In the genomic region with DNA sequence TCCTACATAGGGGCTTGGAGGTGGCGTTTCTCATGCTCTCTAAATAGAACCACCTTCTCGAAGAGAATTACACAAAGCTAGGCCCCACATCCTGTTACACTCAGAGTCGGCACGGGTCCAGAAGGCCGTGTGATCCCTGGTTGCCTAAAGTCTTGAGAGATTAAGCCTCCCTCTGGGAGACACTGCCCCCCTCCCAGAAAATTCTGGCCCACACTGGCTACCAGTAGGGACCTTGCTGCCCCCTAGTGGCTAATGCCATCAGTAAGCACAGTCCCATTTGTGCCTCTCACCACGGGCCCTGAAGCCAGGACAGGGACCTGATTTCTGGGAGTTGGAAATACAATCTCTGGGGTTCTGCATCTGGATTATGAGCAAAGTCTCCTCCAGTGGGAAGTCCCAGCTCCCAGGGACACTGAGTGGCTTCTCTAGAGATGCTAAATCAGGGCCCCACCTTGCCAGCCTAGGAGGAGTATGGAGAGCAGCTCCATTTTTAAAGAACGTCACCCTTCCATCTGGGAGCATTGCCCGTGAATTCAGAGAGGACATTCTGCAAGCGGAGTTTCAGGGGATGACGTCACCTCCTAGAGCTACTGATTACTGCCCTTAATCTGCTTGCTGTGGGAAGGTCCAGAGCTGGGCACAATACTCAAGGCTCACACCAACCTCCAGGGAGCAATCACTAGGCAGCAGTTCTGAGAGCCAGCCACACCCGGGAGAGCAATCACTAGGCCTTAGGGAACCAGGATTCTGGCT, we compare ENCODE assay signal across 8 mouse cellular contexts.
DNase-seq lines count a peak whose midpoint lies in the region; ATAC-seq and TF ChIP-seq lines count a peak whose summit lies in the region.

No protein-coding gene starts in this region.

- intact Hi-C loops in left cerebral cortex, postnatal 25 days (cut with DNase I): loop anchor here (2.0 to 10.0 kb wide), 2 partner anchors 153 to 247 kb away; no protein-coding TSS in a partner anchor

- H3K9ac ChIP-seq in hindbrain, postnatal 0 days (replicated peaks; ENCODE audit: low read length): no peak overlapping the region

- DNase-seq in cerebellum, postnatal 14 days: peak; percentile 83 to 90
- peak; percentile 63 to 64 for DNase-seq in gastrocnemius, adult 8-10 months (ENCODE audit: low spot score in 2 of 2)
- peak; percentile 90 for DNase-seq in hindbrain, postnatal 0 days (ENCODE audit: low spot score)
- DNase-seq in left cerebral cortex, postnatal 25 days (ENCODE audit: low spot score in 2 of 2): peak; percentile 74 to 81
- DNase-seq in mesoderm, embryonic 11.5 days (ENCODE audit: low read depth, low spot score): peak; percentile 75
- DNase-seq in skeletal muscle tissue, adult 2 months (ENCODE audit: low read depth, low spot score): peak; percentile 67

- WGBS in hindbrain, postnatal 0 days: 37% methylated on average over 11 of the region's 11 CpGs

- peak overlapping the region; percentile 78; the same call in 1 of the 2 replicates for H3K27ac ChIP-seq in hindbrain, postnatal 0 days

- H3K36me3 ChIP-seq in hindbrain, postnatal 0 days (ENCODE audit: insufficient read depth, low read length): 0 out of 2 replicates have a peak, but pooled peaks cover 4% of the 10 kb centered on the region

- ATAC-seq in activated CD4-positive, CD25-positive, alpha-beta regulatory T cell, adult 4 months: peak; percentile 19
- peak; percentile 41; the same call in 1 of the 2 replicates for ATAC-seq in hindbrain, postnatal 0 days
- no peak for ATAC-seq in monocyte, adult 5-6 weeks (replicated peaks; ENCODE audit: insufficient number of reproducible peaks, low FRiP score, low TSS enrichment, poor library complexity, severe bottlenecking)

- peaks cover 3% of the 10 kb centered on the region; the same call in 1 of the 2 replicates for H3K4me1 ChIP-seq in hindbrain, postnatal 0 days (ENCODE audit: insufficient read depth, low read length)

- TF ChIP-seq CTCF in hindbrain, postnatal 0 days (IDR thresholded peaks at IDR 0.05; ENCODE audit: low read depth): peak; percentile 90

- no peaks in the 10 kb centered on the region for H3K9me3 ChIP-seq in hindbrain, postnatal 0 days (ENCODE audit: low read length)

- H3K4me3 ChIP-seq in hindbrain, postnatal 0 days (ENCODE audit: low read length): no peak overlapping the region

- no peak overlapping the region for H3K4me2 ChIP-seq in hindbrain, postnatal 0 days (ENCODE audit: low read depth, low read length)

- H3K27me3 ChIP-seq in hindbrain, postnatal 0 days (ENCODE audit: insufficient read depth, low read length): no peaks in the 10 kb centered on the region
